Mouse (Mus musculus) heart, postnatal 10 days (tissue): ENCODE results near the gene Slc10a1. TPM values are rescaled to one million over a fixed set of nuclear protein-coding genes. Genes with fewer than 3 reads are reported as not detected.
"Not testable (repeated sequence)": the region's sequence is repeated elsewhere in the genome, so short reads cannot be mapped to it uniquely, and the experiment has no call there.

ENCODE experiments used
- DNase-seq, 2 experiments: peaks; one replicate each; pipeline ENCODE4 v3.0.0; 2021
- intact Hi-C: fragments of 180-260 bp; cut with DNase I; formaldehyde crosslinking; loops from one replicate; pipeline ENCODE4 v1.15.1; 2025
- total RNA-seq, 2 experiments: library from RNA; stranded (reverse); gene quantifications; 2 replicates each; pipeline ENCODE4 v1.2.3; 2021

Slc10a1 gene
- total RNA-seq, 2 experiments from 2014 or later: not detected

DNA sequence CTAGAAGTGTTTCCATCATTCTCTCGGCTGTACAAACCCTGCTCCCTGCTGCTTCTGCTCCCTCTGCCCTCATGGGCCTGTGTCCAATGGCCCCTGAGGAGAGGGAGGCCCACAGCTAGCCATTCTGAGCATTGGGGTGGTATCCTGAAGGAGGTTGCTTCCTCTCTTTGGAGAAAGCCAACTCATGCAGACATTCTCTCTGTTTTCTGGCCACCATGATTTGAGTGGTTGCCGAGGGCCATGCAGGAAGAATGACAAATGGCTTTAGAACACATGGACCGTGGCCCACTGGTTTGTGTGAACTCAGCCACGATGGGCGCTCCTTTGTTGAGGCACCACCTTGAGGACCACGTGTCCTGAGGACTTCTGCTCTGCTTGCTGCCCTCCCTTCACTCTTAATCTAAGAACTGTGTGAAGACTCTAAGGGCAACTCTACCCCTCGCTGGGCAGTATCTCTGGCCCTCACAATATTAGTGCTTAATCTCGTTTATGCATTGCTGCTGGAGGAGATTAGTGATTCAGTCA, 1.7 kb upstream of the Slc10a1 start:
- no peak for DNase-seq
- intact Hi-C loops: no loop called here

- intact Hi-C loops: no loop called here
These were observed 587 bp downstream of the Slc10a1 start for GRCm38 (mm10) chr12:80967918-80968317.

GRCm38 (mm10) chr12:80966059-80966838, 2.3 kb downstream of the Slc10a1 start:
- no peak for DNase-seq
- intact Hi-C loops: no loop called here

More at GRCm38 (mm10) chr12:80967918-80968317, 587 bp downstream of the Slc10a1 start:
- no peak for DNase-seq

- intact Hi-C loops: no loop called here
- no peak for DNase-seq
These were observed 5.9 kb downstream of the Slc10a1 start for GRCm38 (mm10) chr12:80962566-80962965.

- DNase-seq: no peak
- intact Hi-C loops: no loop called here
These were observed 10.5 kb downstream of the Slc10a1 start for GRCm38 (mm10) chr12:80957961-80958360.

GRCm38 (mm10) chr12:80956039-80956438, 12.5 kb downstream of the Slc10a1 start:
- no peak for DNase-seq
- intact Hi-C loops: no loop called here

DNA sequence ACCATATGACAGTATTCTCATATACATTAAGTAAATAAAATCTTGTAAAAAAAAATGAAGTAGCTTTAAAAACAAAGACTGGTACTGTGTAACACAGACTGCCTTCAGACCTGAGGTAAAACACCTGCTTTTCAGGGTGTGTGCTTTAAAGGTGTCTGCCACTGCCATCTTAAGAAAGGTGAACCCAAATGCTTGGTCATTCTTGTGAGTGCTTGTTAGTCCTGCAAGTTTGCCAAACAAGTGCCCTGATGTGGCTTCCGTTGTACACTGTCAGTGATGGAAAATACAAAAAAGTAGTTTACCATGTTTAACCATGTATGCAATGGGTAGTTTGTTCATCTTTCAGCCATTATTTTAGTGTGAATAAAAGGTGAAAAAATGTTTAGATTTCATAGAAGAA, 16.0 kb downstream of the Slc10a1 start:
- no peak for DNase-seq
- intact Hi-C loops: no loop called here

- intact Hi-C loops: no loop called here
- no peak for DNase-seq
These were observed 16.8 kb downstream of the Slc10a1 start for GRCm38 (mm10) chr12:80951640-80952219.

DNA sequence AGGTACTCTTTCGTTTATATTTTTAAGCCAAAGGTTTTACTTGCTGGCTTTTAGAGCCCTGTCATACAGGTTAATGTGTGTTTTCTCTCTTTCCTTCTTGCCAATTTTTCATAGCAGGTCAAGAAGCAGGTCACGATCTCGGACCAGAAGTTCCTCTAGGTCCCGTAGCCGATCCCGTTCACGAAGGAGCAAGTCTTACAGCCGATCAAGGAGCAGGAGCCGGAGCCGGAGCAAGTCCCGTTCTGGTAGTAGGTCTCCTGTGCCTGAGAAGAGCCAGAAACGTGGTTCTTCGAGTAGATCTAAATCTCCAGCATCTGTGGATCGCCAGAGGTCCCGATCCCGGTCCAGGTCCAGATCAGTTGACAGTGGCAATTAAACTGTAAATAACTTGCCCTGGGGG, 18.9 kb downstream of the Slc10a1 start:
- intact Hi-C loops, DNase-seq: not testable (repeated sequence)

- DNase-seq: no peak
- intact Hi-C loops: no loop called here
These were observed 20.3 kb downstream of the Slc10a1 start for GRCm38 (mm10) chr12:80948202-80948601.

GRCm38 (mm10) chr12:80945996-80946355, 22.5 kb downstream of the Slc10a1 start:
- intact Hi-C loops: no loop called here
- DNase-seq: peak; percentile 97

DNA sequence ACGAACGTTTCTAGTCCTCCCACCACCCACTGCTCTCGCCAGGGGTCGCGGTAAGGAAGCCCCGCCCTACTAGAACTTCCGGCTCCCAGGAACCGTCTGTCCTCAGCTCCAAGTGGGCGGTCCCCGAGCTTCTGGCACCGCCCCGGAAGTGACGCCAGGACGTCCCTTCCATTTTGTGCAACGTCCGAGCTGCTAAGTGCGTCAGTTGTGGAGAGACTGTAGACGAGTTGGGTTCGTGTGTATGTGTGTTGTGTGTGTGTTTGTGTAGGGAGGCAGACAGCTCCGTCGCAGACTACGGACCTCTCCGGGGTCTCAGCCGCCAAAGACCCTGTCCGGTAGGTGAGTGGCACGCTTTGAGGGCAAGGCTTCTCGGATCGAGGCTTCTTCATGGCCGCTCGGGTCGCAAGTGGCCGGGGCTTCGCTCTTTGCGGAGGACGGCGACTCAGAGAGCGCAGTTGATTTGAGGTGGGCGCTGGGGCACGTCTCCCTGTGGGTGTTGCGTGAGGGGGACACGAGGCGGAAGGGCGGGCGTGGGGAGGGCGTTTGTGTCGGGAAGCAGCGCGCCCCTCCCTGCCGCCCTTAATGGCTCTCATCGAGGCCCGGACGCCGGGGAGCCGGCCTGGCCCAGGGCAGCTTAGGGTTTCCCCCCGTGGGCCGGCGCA, 23.0 kb downstream of the Slc10a1 start, which contains the start of gene Srsf5:
Gene Srsf5 (plus strand): TSS at position 171 of the 662 bp plus-strand sequence.
- DNase-seq: peak; percentile 99 to 100
- intact Hi-C loops: no loop called here

GRCm38 (mm10) chr12:80944963-80945333, 23.6 kb downstream of the Slc10a1 start:
- intact Hi-C loops: loop anchor here (5.0 kb wide), 1 partner anchor 178 kb away; no protein-coding TSS in a partner anchor

DNA sequence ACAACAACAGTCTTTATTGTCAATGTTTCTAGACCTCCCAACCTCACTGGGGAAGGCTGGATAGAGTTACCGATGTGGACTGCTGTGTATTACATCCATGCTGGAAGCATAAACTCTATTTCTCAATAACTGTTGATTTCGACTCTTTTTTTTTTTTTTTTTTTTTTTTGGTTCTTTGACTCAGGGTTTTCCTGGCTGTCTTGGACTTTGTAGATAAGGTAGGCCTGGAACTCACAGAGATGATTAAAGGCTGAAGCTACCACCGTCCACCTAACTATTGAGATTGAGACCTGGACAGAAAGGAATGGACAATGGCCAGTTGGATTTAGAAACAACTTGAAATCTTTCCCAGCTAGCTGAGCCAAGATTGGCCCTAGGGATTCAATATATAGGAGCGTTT, 24.3 kb downstream of the Slc10a1 start:
- no peak for DNase-seq
- intact Hi-C loops: loop anchor here (5.0 kb wide), 1 partner anchor 177 kb away; no protein-coding TSS in a partner anchor

More at GRCm38 (mm10) chr12:80944963-80945333, 23.6 kb downstream of the Slc10a1 start:
- DNase-seq: not testable (repeated sequence)

DNA sequence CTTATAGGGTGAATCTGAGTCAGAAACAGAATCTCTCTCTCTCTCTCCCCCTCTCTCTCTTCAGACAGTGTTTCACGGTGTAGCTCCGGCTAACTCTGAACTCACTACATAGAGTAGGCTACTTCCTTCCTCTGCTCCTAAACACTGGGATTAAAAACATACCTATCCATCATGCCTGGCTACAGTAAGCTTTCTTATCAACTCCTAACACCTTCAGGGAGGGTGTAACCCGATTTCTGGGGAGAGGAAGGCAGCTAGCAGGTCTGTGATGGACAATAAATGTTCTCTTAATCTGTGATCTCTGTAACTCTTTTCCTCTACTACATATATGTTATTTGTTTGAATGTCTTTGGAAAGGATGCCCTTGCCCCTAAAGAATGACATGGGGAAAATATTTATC, 25.1 kb downstream of the Slc10a1 start:
- intact Hi-C loops: loop anchor here (5.0 kb wide), 1 partner anchor 176 kb away; no protein-coding TSS in a partner anchor

DNA sequence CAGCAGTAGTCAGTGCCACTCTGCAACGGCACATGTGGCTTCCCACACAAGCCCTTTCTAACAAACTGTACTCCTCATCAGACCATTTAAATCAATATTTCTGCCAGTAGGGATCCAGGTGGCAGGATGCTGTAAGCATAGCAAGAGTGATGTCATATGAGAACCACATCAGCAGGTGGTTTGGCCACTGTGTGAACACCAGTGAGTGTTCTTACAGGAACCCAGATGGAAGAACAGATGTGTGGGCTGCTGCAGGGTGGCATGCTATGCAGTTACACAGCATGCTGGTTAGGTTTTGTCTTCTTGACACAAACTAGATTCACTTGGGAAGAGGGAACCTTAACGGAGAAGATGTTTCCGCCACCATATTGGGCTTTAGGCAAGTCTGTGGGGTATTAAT, 26.6 kb downstream of the Slc10a1 start:
- DNase-seq: no peak

More for the DNA sequence above, 25.1 kb downstream of the Slc10a1 start:
- DNase-seq: no peak

DNA sequence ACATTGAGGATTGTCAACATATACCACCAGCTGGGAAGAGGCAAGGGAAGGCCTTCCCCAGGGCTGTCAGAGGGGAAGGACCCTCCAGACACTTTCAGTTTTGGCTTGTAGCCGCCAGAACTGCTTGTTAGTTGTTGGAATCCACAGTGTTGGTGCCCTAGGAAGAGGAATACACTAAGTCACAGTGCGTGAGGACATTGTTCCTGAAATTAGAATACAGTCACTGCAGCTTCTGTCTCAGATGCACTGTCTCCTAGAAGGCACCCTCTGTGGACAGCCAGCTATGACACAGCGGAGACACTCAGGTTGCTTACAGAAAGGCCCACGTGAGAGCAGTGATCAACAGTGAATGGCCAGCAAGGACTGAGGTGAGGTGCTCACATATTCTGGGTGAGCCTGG, 29.3 kb downstream of the Slc10a1 start:
- intact Hi-C loops: no loop called here
- no peak for DNase-seq

More for the DNA sequence above, 26.6 kb downstream of the Slc10a1 start:
- intact Hi-C loops: loop anchor here (5.0 kb wide), 1 partner anchor 175 kb away; no protein-coding TSS in a partner anchor

GRCm38 (mm10) chr12:80938642-80939041, 29.9 kb downstream of the Slc10a1 start:
- intact Hi-C loops: no loop called here
- peak; percentile 76 to 80 for DNase-seq

GRCm38 (mm10) chr12:80937331-80938029, 31.0 kb downstream of the Slc10a1 start:
- intact Hi-C loops: no loop called here
- DNase-seq: no peak

- intact Hi-C loops: no loop called here
- no peak for DNase-seq
These were observed 31.8 kb downstream of the Slc10a1 start for GRCm38 (mm10) chr12:80936751-80937150.
